Mouse (Mus musculus) limb, embryonic 15.5 days (tissue): ENCODE data around the gene Selenof. TPM values are rescaled to one million over a fixed set of nuclear protein-coding genes. Genes with fewer than 3 reads are reported as not detected.

Source experiments
- ATAC-seq: fragments of 200-750 bp; cut with Nextera tagmentation; 2 replicates; pipeline ENCODE4 v1.8.0; 2017; ENCODE audit warnings: low read depth, moderate TSS enrichment; ENCODE audit not compliant: insufficient number of reproducible peaks, low FRiP score, low TSS enrichment
- H3K27ac ChIP-seq: fragments of 300-500 bp; sonication (generic); 2 replicates; pipeline ENCODE4 v1.5.1; 2015; ENCODE audit warnings: moderate library complexity, mild to moderate bottlenecking, inconsistent platforms
- H3K27me3 ChIP-seq: fragments of 300-500 bp; sonication (generic); 2 replicates; pipeline ENCODE4 v1.6.1; 2015; ENCODE audit warnings: inconsistent platforms
- H3K36me3 ChIP-seq: fragments of 300-500 bp; sonication (generic); 2 replicates; pipeline ENCODE4 v1.6.1; 2015; ENCODE audit warnings: inconsistent platforms
- H3K4me1 ChIP-seq: fragments of 300-500 bp; sonication (generic); 2 replicates; pipeline ENCODE4 v1.6.1; 2015; ENCODE audit warnings: inconsistent platforms
- H3K4me2 ChIP-seq: fragments of 300-500 bp; sonication (generic); 2 replicates; pipeline ENCODE4 v1.6.1; 2015; ENCODE audit warnings: mild to moderate bottlenecking, inconsistent platforms
- H3K4me3 ChIP-seq: fragments of 300-500 bp; sonication (generic); 2 replicates; pipeline ENCODE4 v1.5.1; 2015; ENCODE audit warnings: mild to moderate bottlenecking, inconsistent platforms
- H3K9ac ChIP-seq: fragments of 300-500 bp; sonication (generic); 2 replicates; pipeline ENCODE4 v1.6.1; 2015; ENCODE audit warnings: inconsistent platforms
- H3K9me3 ChIP-seq: fragments of 300-500 bp; sonication (generic); 2 replicates; pipeline ENCODE4 v1.6.1; 2016; ENCODE audit warnings: inconsistent platforms
- WGBS: fragments of 180-500 bp; shearing (Covaris S2); methylation state at CpG from one replicate; pipeline ENCODE4 v1.1.7; 2015; 5-methylcytosine and 5-hydroxymethylcytosine counted together
- polyA plus RNA-seq: library from polyadenylated mRNA; unstranded; fragments of >200 nt; fragmentation: Nextera tagmentation; extraction: Ambion mirVana; gene quantifications from 2 replicates; pipeline ENCODE4 v1.2.1, GENCODE M21; 2015

The Selenof gene
- polyA plus RNA-seq, 1 experiment from 2014 or later = 689 TPM

DNA sequence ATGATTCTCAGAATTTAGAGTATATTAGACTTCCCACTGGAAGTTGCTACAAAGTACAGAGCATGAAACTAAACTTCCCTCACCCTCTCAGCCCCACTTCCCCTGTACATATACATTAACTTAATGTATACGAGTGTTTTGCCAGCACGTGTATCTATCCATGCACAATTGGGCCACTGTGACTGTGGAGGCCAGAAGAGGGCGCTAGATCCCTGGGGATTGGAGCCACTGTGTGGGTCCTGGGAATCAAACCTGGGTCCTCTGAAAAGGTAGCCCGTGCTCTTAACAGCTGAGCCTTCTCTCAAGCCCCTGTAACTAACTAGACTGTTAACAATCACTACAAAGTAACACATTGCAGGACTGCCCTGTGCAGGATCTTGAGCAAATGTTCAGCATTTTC is 36.3 kb downstream of the Selenof start:
- Histone ChIP-seq H3K27me3 (no peaks in the 10 kb centered on the region), H3K27ac (no peak overlapping the region), H3K4me1 (peaks cover 14% of the 10 kb centered on the region), H3K9ac (no peak overlapping the region), H3K4me2 (no peak overlapping the region), H3K9me3 (no peaks in the 10 kb centered on the region), H3K36me3 (no peaks in the 10 kb centered on the region), H3K4me3 (no peak overlapping the region)
- ATAC-seq = no peak
- 59% methylated on average over 4 of the region's 4 CpGs for WGBS

DNA sequence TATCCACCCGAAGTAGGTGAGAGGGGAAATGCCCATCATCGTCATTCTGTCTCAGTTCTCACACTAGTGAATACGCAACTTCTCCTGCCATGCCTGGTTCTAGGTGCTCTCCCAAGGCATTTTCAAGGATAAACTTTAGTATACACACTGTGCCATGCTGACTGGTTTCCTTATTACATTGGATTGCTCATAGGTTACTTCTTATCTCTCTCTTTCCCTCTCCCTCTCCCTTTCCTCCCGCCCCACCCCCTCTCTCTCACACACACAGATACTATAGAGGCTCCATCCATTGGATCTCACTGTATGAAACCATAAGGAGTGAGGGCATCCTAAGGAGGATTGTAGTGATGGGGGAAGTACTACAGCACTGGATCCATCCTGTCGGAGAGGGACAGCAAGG is 38.0 kb downstream of the Selenof start:
- ATAC-seq = no peak
- H3K9ac ChIP-seq = no peak overlapping the region
- H3K9me3 ChIP-seq = no peaks in the 10 kb centered on the region
- no peak overlapping the region for H3K4me3 ChIP-seq
- 91% methylated on average over 5 of the region's 5 CpGs for WGBS
- no peaks in the 10 kb centered on the region for H3K36me3 ChIP-seq
- H3K27me3 ChIP-seq = no peaks in the 10 kb centered on the region
- no peak overlapping the region for H3K27ac ChIP-seq
- no peak overlapping the region for H3K4me2 ChIP-seq
- peaks cover 10% of the 10 kb centered on the region for H3K4me1 ChIP-seq

DNA sequence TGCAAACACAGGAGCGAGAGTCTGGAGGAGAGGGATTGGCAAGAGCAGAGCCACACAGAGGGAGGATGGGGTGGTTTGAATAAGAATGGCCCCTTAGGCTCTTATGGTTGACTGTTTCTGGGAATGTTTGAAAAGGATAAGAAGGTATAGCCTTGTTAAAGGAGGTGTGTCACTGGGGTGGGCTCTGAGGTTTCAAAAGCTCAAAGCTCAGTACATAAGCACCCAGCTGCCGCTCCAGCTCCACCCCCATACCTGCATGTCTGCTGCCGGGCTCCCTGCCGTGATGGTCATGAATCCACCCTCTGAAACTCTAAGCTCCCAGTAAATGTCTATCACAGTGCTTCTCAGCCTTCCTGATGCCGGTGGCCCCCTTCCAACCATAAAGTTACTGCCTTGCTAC is 40.7 kb downstream of the Selenof start:
- Histone ChIP-seq H3K9me3 (no peaks in the 10 kb centered on the region), H3K27me3 (no peaks in the 10 kb centered on the region), H3K4me2 (no peak overlapping the region), H3K4me1 (peaks cover 29% of the 10 kb centered on the region), H3K36me3 (no peaks in the 10 kb centered on the region), H3K9ac (no peak overlapping the region), H3K4me3 (no peak overlapping the region), H3K27ac (no peak overlapping the region)
- 34% methylated on average over 5 of the region's 5 CpGs for WGBS
- ATAC-seq = no peak

DNA sequence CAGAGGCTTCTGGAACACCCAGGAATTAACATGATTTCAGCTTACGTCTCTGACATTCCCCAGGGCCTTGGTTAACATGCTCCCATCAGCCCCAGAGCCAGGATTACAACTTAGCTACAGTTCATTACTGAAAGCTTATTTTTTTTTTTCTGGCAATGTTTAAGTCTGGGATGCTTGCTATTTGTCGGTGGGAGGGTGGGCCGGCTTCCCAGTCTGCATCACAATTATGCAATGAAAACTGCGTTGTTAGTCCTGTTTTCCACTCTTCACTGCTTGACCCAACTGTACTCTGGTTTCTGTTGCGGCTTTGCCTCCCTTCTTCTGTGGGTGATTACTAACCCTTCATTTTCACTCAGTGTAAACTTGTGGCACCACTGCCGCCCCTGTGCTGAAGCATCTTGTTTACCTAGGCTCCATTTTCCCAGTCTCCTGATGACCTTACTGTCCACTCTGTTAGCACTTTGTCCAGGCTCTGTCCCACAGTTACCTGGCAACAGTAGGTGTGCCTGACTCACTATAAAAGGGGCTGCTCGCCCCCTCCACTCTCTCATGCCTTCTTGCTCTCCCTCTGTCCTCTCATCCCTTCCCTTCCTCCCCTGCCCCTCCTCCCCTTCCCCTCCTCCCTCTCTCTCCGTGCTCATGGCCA is 41.6 kb downstream of the Selenof start:
- WGBS = 45% methylated on average over 8 of the region's 8 CpGs
- no peak overlapping the region for H3K27ac ChIP-seq
- H3K9ac ChIP-seq = no peak overlapping the region
- peaks cover 37% of the 10 kb centered on the region for H3K4me1 ChIP-seq
- no peaks in the 10 kb centered on the region for H3K36me3 ChIP-seq
- ATAC-seq = no peak
- no peaks in the 10 kb centered on the region for H3K27me3 ChIP-seq
- no peak overlapping the region for H3K4me3 ChIP-seq
- H3K9me3 ChIP-seq = no peaks in the 10 kb centered on the region
- H3K4me2 ChIP-seq = no peak overlapping the region

DNA sequence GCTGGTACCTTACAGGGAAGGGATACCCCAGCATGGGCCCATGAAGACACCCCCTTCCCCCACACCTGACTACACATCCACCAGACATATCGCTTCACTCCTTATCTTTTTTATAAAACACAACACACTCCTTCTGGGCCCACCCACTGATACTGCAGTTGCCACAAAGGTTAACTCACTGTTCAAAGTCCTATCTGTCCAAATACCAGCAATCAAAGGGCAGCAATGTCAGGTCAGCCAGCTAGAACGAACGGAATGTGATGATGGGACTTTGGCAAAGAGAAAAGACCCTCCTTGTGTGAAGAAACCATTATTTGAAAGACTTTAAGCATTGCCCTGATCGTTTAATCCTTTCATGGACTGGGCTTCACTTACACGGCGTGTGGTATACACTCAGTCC is 42.3 kb downstream of the Selenof start:
- Histone ChIP-seq H3K27ac (no peak overlapping the region), H3K4me3 (no peak overlapping the region), H3K4me2 (no peak overlapping the region), H3K9me3 (no peaks in the 10 kb centered on the region), H3K4me1 (peaks cover 40% of the 10 kb centered on the region), H3K27me3 (no peaks in the 10 kb centered on the region), H3K9ac (no peak overlapping the region), H3K36me3 (no peaks in the 10 kb centered on the region)
- no peak for ATAC-seq
- 89% methylated on average over 6 of the region's 6 CpGs for WGBS

DNA sequence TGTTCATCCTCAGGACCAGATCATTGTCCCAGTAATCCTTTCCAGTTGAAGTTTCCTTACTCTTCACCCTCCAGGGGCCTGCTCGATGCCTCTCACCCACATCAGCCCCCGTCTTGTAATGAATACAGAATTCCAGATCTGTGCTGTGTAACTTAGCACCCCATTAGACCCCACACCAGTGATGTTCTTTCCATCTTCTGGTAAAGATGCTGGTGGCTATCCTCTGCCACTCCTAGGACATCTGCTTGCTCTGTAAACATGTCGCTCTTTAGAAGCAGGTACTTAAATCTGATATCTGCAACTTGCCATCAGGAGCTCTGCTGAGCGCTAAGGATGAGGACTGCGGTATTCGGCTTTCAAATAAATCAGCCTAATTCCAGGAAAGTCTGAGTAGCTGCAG is 44.2 kb downstream of the Selenof start:
- H3K9me3 ChIP-seq = no peaks in the 10 kb centered on the region
- H3K27me3 ChIP-seq = no peaks in the 10 kb centered on the region
- no peak overlapping the region for H3K27ac ChIP-seq
- no peak for ATAC-seq
- WGBS = 38% methylated on average over 6 of the region's 6 CpGs
- peaks cover 45% of the 10 kb centered on the region for H3K4me1 ChIP-seq
- no peak overlapping the region for H3K9ac ChIP-seq
- no peak overlapping the region for H3K4me2 ChIP-seq
- no peaks in the 10 kb centered on the region for H3K36me3 ChIP-seq
- no peak overlapping the region for H3K4me3 ChIP-seq

DNA sequence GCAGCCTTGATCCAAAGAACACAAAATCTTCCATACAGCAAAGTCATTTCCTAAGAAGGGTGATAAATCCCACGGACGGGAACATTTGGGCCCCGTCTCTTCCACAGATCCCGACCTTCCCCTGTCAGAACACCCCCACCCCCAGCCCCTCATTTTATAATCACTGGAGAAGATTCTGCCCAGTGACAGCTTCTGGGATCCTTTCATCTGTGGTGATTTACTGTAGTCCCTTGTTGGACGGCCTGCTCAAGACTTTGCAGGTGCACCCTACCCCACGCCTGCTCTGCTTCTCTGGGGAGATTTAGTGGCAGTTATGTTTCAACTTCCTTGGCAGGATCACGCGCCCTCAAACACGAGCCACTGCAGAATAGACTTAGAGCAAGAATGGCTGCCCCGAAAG is 44.6 kb downstream of the Selenof start:
- no peak overlapping the region for H3K4me3 ChIP-seq
- no peak for ATAC-seq
- H3K4me1 ChIP-seq = peaks cover 45% of the 10 kb centered on the region
- 0 out of 2 replicates have a peak overlapping the region, but pooled peaks have one; percentile 47 for H3K27ac ChIP-seq
- H3K36me3 ChIP-seq = no peaks in the 10 kb centered on the region
- 37% methylated on average over 10 of the region's 10 CpGs for WGBS
- no peaks in the 10 kb centered on the region for H3K9me3 ChIP-seq
- H3K27me3 ChIP-seq = no peaks in the 10 kb centered on the region
- no peak overlapping the region for H3K4me2 ChIP-seq
- H3K9ac ChIP-seq = no peak overlapping the region

DNA sequence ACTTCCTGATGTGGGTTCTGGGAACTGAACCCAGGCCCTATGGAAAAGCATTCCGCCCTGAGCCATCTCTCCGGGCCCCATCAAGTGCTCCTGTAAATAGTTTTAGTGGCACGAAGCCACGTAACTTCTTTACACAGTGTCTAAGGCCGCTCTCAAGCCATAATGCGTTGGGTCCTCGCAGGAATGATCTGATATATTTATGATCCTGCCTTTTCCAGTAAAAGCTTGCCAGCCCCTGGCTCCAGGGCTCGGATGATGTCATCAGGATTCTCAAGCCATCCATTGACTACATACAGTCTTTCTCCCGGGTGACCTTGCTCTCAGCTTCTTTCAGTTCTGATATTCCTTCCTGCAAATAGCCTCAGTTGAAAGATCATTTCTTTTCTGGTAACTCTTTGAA is 45.4 kb downstream of the Selenof start:
- Histone ChIP-seq H3K4me3 (no peak overlapping the region), H3K9ac (no peak overlapping the region), H3K27ac (no peak overlapping the region), H3K36me3 (no peaks in the 10 kb centered on the region), H3K27me3 (no peaks in the 10 kb centered on the region), H3K4me1 (peaks cover 45% of the 10 kb centered on the region), H3K4me2 (no peak overlapping the region), H3K9me3 (no peaks in the 10 kb centered on the region)
- ATAC-seq = peak; percentile 66
- 29% methylated on average over 9 of the region's 9 CpGs for WGBS

DNA sequence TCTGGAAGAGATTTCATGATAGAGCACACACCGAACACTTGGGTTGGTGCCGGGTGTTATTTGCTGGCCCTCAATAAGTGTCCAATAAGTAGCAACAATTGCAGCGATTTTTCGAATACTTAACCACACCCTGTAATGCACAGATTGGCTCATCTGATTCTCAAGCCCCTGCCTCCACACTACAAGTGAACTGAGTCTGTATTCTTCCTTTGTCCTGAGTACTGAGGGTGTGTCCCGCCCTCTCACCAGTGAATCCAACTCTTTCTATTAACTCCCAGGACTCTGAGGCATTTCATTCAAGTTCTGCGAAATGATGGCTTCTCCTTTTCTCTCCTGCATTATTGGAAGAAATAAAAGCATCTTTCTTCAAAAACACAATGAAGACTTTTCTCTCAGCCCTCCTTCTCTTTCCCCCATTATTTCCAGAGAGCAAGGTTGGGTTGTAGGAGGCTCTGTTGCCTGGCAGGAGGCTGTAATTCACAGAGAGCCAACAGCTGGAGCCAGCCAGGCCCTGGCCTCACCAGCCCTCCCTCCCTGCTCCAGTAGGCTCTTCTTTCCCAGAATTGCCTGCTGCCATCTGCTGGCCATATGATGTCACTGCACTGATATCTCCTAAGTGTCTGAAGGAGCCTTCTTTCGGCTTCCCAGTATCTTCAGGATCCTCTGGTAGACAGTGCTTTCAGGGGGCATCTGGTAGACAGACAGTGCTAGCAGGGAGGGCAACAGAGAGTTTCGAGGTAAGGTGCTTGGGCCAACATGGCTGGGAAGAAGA is 46.7 kb downstream of the Selenof start:
- 68% methylated on average over 8 of the region's 8 CpGs for WGBS
- peaks cover 36% of the 10 kb centered on the region for H3K4me1 ChIP-seq
- H3K36me3 ChIP-seq = no peaks in the 10 kb centered on the region
- H3K9ac ChIP-seq = no peak overlapping the region
- no peak overlapping the region for H3K4me2 ChIP-seq
- H3K4me3 ChIP-seq = no peak overlapping the region
- H3K27me3 ChIP-seq = no peaks in the 10 kb centered on the region
- peak; percentile 62; the same call in 1 of the 2 replicates for ATAC-seq
- peak overlapping the region; percentile 72 for H3K27ac ChIP-seq
- no peaks in the 10 kb centered on the region for H3K9me3 ChIP-seq

DNA sequence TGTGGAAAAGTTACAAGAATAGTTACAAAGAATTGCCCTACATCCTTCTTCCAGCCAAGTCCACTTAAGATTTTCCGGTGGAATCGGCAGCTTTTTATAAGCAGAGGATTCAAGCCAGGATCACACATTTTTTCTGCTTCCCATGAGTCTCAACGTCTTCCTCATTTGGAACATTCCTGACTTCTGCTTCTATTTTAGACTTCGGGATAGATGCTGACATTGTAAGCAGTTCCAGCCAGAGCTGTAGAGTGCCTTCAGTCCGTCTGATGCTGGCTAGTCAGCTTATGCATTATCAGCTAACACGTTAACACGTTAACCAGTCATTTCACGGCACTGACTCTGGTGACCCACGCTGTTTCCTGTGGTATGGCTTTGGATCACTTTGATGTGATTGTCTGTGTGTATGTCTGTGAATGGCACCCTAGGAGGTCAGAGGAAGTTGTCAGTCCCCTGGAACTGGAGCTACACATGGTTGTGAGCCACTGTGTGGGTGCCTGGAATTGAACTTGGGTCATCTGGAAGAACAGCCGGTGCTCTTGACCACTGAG is 47.6 kb downstream of the Selenof start:
- Histone ChIP-seq H3K4me2 (no peak overlapping the region), H3K36me3 (no peaks in the 10 kb centered on the region), H3K27me3 (no peaks in the 10 kb centered on the region), H3K27ac (peak overlapping the region; percentile 72), H3K9me3 (no peaks in the 10 kb centered on the region), H3K4me3 (no peak overlapping the region), H3K4me1 (peaks cover 35% of the 10 kb centered on the region), H3K9ac (no peak overlapping the region)
- WGBS = 59% methylated on average over 10 of the region's 10 CpGs
- no peak for ATAC-seq

DNA sequence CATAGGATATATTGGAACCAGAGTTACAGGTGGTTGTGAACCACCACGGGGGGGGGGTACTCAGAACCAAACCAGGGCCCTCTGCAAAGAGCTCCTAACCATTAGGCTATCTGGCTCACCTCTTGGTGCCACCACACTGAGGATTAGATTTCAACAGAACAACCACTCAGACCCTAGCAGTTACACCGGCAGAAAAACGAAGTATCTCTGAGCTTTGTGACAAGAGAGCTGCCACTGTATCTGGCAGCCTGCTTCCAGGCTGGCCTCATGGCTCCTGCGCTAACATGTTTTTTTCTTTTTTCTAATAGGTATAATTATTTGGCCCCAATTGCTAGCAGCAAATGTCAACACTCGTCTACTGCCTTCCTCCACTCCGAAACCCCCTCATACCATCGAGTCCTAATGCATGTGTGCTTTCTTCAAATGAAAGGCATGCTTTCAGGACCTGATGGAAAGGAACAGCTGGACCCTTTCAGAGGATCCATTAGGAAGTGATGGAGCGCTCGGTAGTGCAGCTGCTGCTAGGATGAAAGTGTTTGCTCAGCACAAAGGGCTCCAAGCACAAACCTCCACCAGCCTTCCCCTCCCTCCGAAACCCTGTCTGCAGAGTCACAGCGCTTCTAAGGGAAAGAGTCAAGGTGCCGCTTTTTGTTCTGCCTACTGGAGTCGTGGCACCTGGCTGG is 53.0 kb downstream of the Selenof start:
- Histone ChIP-seq H3K4me2 (no peak overlapping the region), H3K9me3 (no peaks in the 10 kb centered on the region), H3K36me3 (no peaks in the 10 kb centered on the region), H3K9ac (no peak overlapping the region), H3K4me3 (no peak overlapping the region), H3K27ac (no peak overlapping the region), H3K4me1 (no peaks in the 10 kb centered on the region), H3K27me3 (no peaks in the 10 kb centered on the region)
- 69% methylated on average over 13 of the region's 13 CpGs for WGBS
- ATAC-seq = no peak

DNA sequence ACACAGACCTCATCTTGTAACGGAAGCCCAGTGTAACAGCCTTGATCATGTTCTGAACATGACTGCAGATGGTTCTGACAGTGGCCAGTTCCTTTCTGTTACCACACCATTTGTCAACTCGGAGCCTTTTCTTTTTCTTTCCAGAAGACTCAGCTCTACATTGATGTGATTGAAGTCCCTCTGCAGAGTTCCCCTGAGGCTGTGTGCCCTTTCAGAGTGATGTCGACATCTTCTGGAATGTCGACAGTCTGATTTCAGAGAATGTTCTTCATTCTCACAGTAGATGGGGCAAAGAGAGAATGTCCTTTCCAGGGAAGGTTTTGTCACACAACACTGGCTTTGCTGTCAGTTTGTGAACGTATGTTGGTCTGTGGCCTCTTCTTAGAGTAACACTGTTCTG is 55.6 kb downstream of the Selenof start:
- WGBS = 79% methylated on average over 5 of the region's 5 CpGs
- no peaks in the 10 kb centered on the region for H3K9me3 ChIP-seq
- no peak for ATAC-seq
- H3K9ac ChIP-seq = no peak overlapping the region
- no peaks in the 10 kb centered on the region for H3K27me3 ChIP-seq
- H3K4me3 ChIP-seq = no peak overlapping the region
- H3K4me1 ChIP-seq = no peaks in the 10 kb centered on the region
- no peak overlapping the region for H3K27ac ChIP-seq
- no peak overlapping the region for H3K4me2 ChIP-seq
- H3K36me3 ChIP-seq = no peaks in the 10 kb centered on the region
